8 mouse cellular contexts compared by ENCODE assay signal in the genomic region with DNA sequence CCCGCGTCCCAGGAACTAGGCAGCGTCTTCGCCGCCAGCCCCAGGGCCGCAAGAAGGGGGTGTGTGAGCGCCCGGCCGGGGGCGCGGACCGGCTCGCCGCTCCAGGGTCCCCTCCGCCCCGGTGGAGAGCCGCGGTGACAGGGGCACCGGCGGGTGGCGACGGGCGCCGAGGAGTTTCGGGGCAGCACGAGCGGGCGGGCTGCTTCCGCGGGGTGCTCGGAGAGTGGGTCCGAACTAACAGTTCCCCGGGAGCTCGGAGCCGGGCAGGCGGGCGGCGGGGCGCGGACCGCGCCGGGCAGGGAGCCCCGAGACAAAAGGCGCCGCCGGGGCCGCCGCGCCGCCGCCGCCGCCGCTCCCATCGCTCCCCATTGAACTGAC. TPM values are rescaled to one million over a fixed set of nuclear protein-coding genes. Genes with fewer than 3 reads are reported as not detected.
DNase-seq lines count a peak whose midpoint lies in the region; ATAC-seq lines count a peak whose summit lies in the region.

No protein-coding gene starts in this region.

- H3K9ac ChIP-seq in embryonic facial prominence, embryonic 11.5 days (replicated peaks; ENCODE audit: low read length), result peak overlapping the region; percentile 92
- H3K9ac ChIP-seq in hindbrain, embryonic 13.5 days, result peak overlapping the region; percentile 96
- peak overlapping the region; percentile 99 for H3K9ac ChIP-seq in midbrain, embryonic 12.5 days (replicated peaks)

- H3K4me2 ChIP-seq in embryonic facial prominence, embryonic 11.5 days (ENCODE audit: low read depth, low read length), result peak overlapping the region; percentile 83
- peak overlapping the region; percentile 71 for H3K4me2 ChIP-seq in hindbrain, embryonic 13.5 days
- peak overlapping the region; percentile 79 for H3K4me2 ChIP-seq in midbrain, embryonic 12.5 days (replicated peaks)

- no peaks in the 10 kb centered on the region for H3K36me3 ChIP-seq in embryonic facial prominence, embryonic 11.5 days (replicated peaks; ENCODE audit: control insufficient read depth, insufficient read depth, low read depth, low read length)
- H3K36me3 ChIP-seq in hindbrain, embryonic 13.5 days, result no peaks in the 10 kb centered on the region
- no peaks in the 10 kb centered on the region for H3K36me3 ChIP-seq in midbrain, embryonic 12.5 days

- peak overlapping the region; percentile 96 for H3K4me3 ChIP-seq in embryonic facial prominence, embryonic 11.5 days (ENCODE audit: low read depth, low read length)
- H3K4me3 ChIP-seq in hindbrain, embryonic 13.5 days, result peak overlapping the region; percentile 87
- peak overlapping the region; percentile 97 for H3K4me3 ChIP-seq in midbrain, embryonic 12.5 days

- peak; percentile 17; the same call in 1 of the 2 replicates for ATAC-seq in embryonic facial prominence, embryonic 11.5 days (replicated peaks; ENCODE audit: insufficient number of reproducible peaks, low FRiP score, low TSS enrichment, low read depth)
- peak; percentile 26 for ATAC-seq in hindbrain, embryonic 13.5 days (ENCODE audit: low FRiP score)
- peak; percentile 17 for ATAC-seq in midbrain, embryonic 12.5 days (ENCODE audit: low FRiP score, low read depth)

- peak overlapping the region; percentile 95 for H3K27ac ChIP-seq in embryonic facial prominence, embryonic 11.5 days (replicated peaks; ENCODE audit: low read depth, low read length)
- H3K27ac ChIP-seq in hindbrain, embryonic 13.5 days, result peak overlapping the region; percentile 99
- peak overlapping the region; percentile 100 for H3K27ac ChIP-seq in midbrain, embryonic 12.5 days (replicated peaks)

- H3K9me3 ChIP-seq in embryonic facial prominence, embryonic 11.5 days (replicated peaks; ENCODE audit: control insufficient read depth, low read length), result no peaks in the 10 kb centered on the region
- no peaks in the 10 kb centered on the region for H3K9me3 ChIP-seq in hindbrain, embryonic 13.5 days
- H3K9me3 ChIP-seq in midbrain, embryonic 12.5 days, result no peaks in the 10 kb centered on the region

- intact Hi-C loops in left cerebral cortex, postnatal 4 days (cut with DNase I), result loop anchor here (5.0 kb wide), 1 partner anchor 490 kb away; no protein-coding TSS in a partner anchor
- intact Hi-C loops in left cerebral cortex, postnatal 14 days (cut with DNase I), result loop anchor here (5.0 kb wide), 3 partner anchors 90 to 490 kb away; no protein-coding TSS in a partner anchor

- DNase-seq in left cerebral cortex, postnatal 4 days, result peak; percentile 51
- DNase-seq in left cerebral cortex, postnatal 14 days (ENCODE audit: low spot score in 2 of 2), result no peak
- no peak for DNase-seq in embryonic facial prominence, embryonic 11.5 days (ENCODE audit: low spot score)
- DNase-seq in urinary bladder, postnatal 36 days (ENCODE audit: low spot score in 2 of 2), result no peak
- DNase-seq in adrenal gland, postnatal 10 days, result no peak
- DNase-seq in layer of hippocampus, adult 11-12 months (ENCODE audit: low spot score), result no peak

- WGBS in embryonic facial prominence, embryonic 11.5 days, result 0% methylated on average over 29 of the region's 56 CpGs
- WGBS in hindbrain, embryonic 13.5 days, result under 1% methylated on average over 38 of the region's 56 CpGs
- WGBS in midbrain, embryonic 12.5 days, result 0% methylated on average over 19 of the region's 56 CpGs

- no peaks in the 10 kb centered on the region for H3K4me1 ChIP-seq in embryonic facial prominence, embryonic 11.5 days (ENCODE audit: control insufficient read depth, insufficient read depth, low read length)
- peaks cover 8% of the 10 kb centered on the region for H3K4me1 ChIP-seq in hindbrain, embryonic 13.5 days (replicated peaks)
- H3K4me1 ChIP-seq in midbrain, embryonic 12.5 days, result peaks cover 4% of the 10 kb centered on the region; the same call in 1 of the 2 replicates

- no peaks in the 10 kb centered on the region for H3K27me3 ChIP-seq in embryonic facial prominence, embryonic 11.5 days (ENCODE audit: control insufficient read depth, insufficient read depth, low read length)
- H3K27me3 ChIP-seq in hindbrain, embryonic 13.5 days, result peaks cover 8% of the 10 kb centered on the region; the same call in 1 of the 2 replicates
- H3K27me3 ChIP-seq in midbrain, embryonic 12.5 days, result no peaks in the 10 kb centered on the region

RNA-seq across cellular contexts. Expression of a gene that starts 0.6 kb away (rescaled TPM):
- 10 to 100 TPM; 69.9 to 73.1 TPM for total RNA-seq in left cerebral cortex, postnatal 4 days (2021)
- total RNA-seq in left cerebral cortex, postnatal 14 days (2021), result 10 to 100 TPM; 31.8 to 34.9 TPM
- 28.8 and 29.9 TPM in 2 replicates for polyA plus RNA-seq in embryonic facial prominence, embryonic 11.5 days (2014; fragmentation: Nextera tagmentation; extraction: Ambion mirVana)
- 57.5 and 59.1 TPM in 2 replicates for polyA plus RNA-seq in hindbrain, embryonic 13.5 days (2015; fragmentation: Nextera tagmentation; extraction: Ambion mirVana)
- polyA plus RNA-seq in midbrain, embryonic 12.5 days (2016; fragmentation: Nextera tagmentation; extraction: Ambion mirVana), result 57.2 and 61.7 TPM in 2 replicates
- 10 to 100 TPM; 24.4 to 28.7 TPM for total RNA-seq in adrenal gland, postnatal 10 days (2021)
